Mouse (Mus musculus) embryonic stem cell, embryonic (primary cell): ENCODE data around the gene Snrnp40.

Experiments
- CTCF ChIA-PET, 4 experiments: fragments of 300-600 bp in 2 of 4; fragments of 350-600 bp in 2 of 4; sonication (Branson Sonifier 250); formaldehyde crosslinking; loops; one replicate each; lab custom pipeline; 2022; ENCODE audit warnings: inconsistent platforms in 2 of 4; lab: Charles Lee
- POLR2A ChIA-PET, 4 experiments: fragments of 300-600 bp in 2 of 4; fragments of 350-600 bp in 2 of 4; sonication (Branson Sonifier 250); formaldehyde crosslinking; loops; one replicate each; lab custom pipeline; 2022; ENCODE audit warnings: antibody characterized with exemption in 4 of 4, inconsistent platforms in 1 of 4; lab: Charles Lee

Snrnp40 gene

GRCm38 (mm10) chr4:130349666-130350065 lies 10.3 kb upstream of the Snrnp40 start:
- POLR2A ChIA-PET, result interaction anchor here in 2 of 4 experiments (1.3 to 6.2 kb wide), 5 partner anchors 11 to 184 kb away, joined by 3 to 42 read pairs (median 8); partner anchors contain the start of genes Snrnp40 (in 2 of the 2) and Zcchc17 (in 2 of the 2)
- CTCF ChIA-PET, result interaction anchor here in 1 of 4 experiments (0.6 to 3.9 kb wide), 4 partner anchors 11 to 185 kb away, joined by 3 to 18 read pairs (median 6); partner anchors contain the start of genes Snrnp40 and Zcchc17

- POLR2A ChIA-PET, result interaction anchor here in 3 of 4 experiments (0.6 to 6.2 kb wide), 8 partner anchors 9 to 183 kb away, joined by 3 to 42 read pairs (median 4); partner anchors contain the start of genes Snrnp40 (in 3 of the 3) and Zcchc17 (in 3 of the 3)
- CTCF ChIA-PET, result interaction anchor here (0.6 to 3.9 kb wide), 11 partner anchors 9 to 542 kb away, joined by 3 to 18 read pairs (median 3); partner anchors contain the start of genes Snrnp40 (in 1 of the 4) and Zcchc17 (in 1 of the 4)
Measured at GRCm38 (mm10) chr4:130350690-130351422, 9.1 kb upstream of the Snrnp40 start.

GRCm38 (mm10) chr4:130352588-130352987 lies 7.3 kb upstream of the Snrnp40 start:
- CTCF ChIA-PET, result interaction anchor here in 1 of 4 experiments (1.3 kb wide), 1 partner anchor 55 kb away, joined by 3 read pairs; no protein-coding TSS in a partner anchor
- POLR2A ChIA-PET, result interaction anchor here in 1 of 4 experiments (1.3 kb wide), 1 partner anchor 168 kb away, joined by 5 read pairs; no protein-coding TSS in a partner anchor

GRCm38 (mm10) chr4:130357946-130358345 lies 2.0 kb upstream of the Snrnp40 start:
- POLR2A ChIA-PET, result interaction anchor here in 2 of 4 experiments (0.7 to 7.1 kb wide), 6 partner anchors 17 to 199 kb away, joined by 3 to 82 read pairs (median 23); no protein-coding TSS in a partner anchor
- CTCF ChIA-PET, result interaction anchor here in 1 of 4 experiments (1.0 kb wide), 1 partner anchor 18 kb away, joined by 5 read pairs; no protein-coding TSS in a partner anchor

- CTCF ChIA-PET, result interaction anchor here (0.6 to 2.7 kb wide), 16 partner anchors 10 to 185 kb away, joined by 3 to 18 read pairs (median 4); no protein-coding TSS in a partner anchor
Measured at GRCm38 (mm10) chr4:130360238-130360590, 282 bp downstream of the Snrnp40 start.

GRCm38 (mm10) chr4:130376675-130377074 lies 16.7 kb downstream of the Snrnp40 start:
- POLR2A ChIA-PET, result interaction anchor here in 2 of 4 experiments (0.5 to 6.6 kb wide), 15 partner anchors 9 to 287 kb away, joined by 3 to 82 read pairs (median 5); partner anchors contain the start of genes Snrnp40 (in 2 of the 2) and Zcchc17 (in 2 of the 2)
- CTCF ChIA-PET, result interaction anchor here in 3 of 4 experiments (0.6 to 2.6 kb wide), 8 partner anchors 15 to 1068 kb away, joined by 3 to 9 read pairs (median 3); no protein-coding TSS in a partner anchor

More at GRCm38 (mm10) chr4:130360238-130360590, 282 bp downstream of the Snrnp40 start:
- POLR2A ChIA-PET, result interaction anchor here (0.6 to 7.1 kb wide), 112 partner anchors 9 to 1303 kb away, joined by 3 to 82 read pairs (median 4); partner anchors contain the start of genes Fabp3 (in 3 of the 4), Gm10570 (in 3 of the 4), Pef1 (in 1 of the 4) and Tinagl1 (in 1 of the 4)

- ChIA-PET CTCF (interaction anchor here (0.6 to 2.6 kb wide), 7 partner anchors 49 to 743 kb away, joined by 3 to 9 read pairs (median 4); no protein-coding TSS in a partner anchor), POLR2A (interaction anchor here in 2 of 4 experiments (0.9 to 6.6 kb wide), 4 partner anchors 8 to 179 kb away, joined by 3 to 82 read pairs (median 16); partner anchors contain the start of genes Snrnp40 (in 2 of the 2) and Zcchc17 (in 2 of the 2))
Measured at GRCm38 (mm10) chr4:130377500-130377899, 17.6 kb downstream of the Snrnp40 start.

GRCm38 (mm10) chr4:130379181-130379580 lies 19.2 kb downstream of the Snrnp40 start:
- ChIA-PET CTCF (interaction anchor here in 3 of 4 experiments (0.9 to 1.4 kb wide), 3 partner anchors 17 to 155 kb away, joined by 3 to 5 read pairs (median 4); no protein-coding TSS in a partner anchor), POLR2A (interaction anchor here in 3 of 4 experiments (0.6 to 3.2 kb wide), 8 partner anchors 10 to 199 kb away, joined by 3 to 20 read pairs (median 4); partner anchors contain the start of genes Snrnp40 (in 2 of the 3) and Zcchc17 (in 2 of the 3))

- ChIA-PET POLR2A (interaction anchor here in 3 of 4 experiments (0.6 to 3.2 kb wide), 7 partner anchors 11 to 300 kb away, joined by 3 to 20 read pairs (median 3); partner anchors contain the start of genes Snrnp40 (in 2 of the 3) and Zcchc17 (in 2 of the 3)), CTCF (interaction anchor here in 2 of 4 experiments (0.6 to 0.7 kb wide), 3 partner anchors 39 to 300 kb away, joined by 3 read pairs; no protein-coding TSS in a partner anchor)
Measured at GRCm38 (mm10) chr4:130380418-130380817, 20.5 kb downstream of the Snrnp40 start.

- POLR2A ChIA-PET, result interaction anchor here in 1 of 4 experiments (0.7 kb wide), 1 partner anchor 133 kb away, joined by 3 read pairs; no protein-coding TSS in a partner anchor
- CTCF ChIA-PET, result interaction anchor here in 2 of 4 experiments (0.8 to 1.2 kb wide), 2 partner anchors 161 to 162 kb away, joined by 3 to 4 read pairs; no protein-coding TSS in a partner anchor
Measured at GRCm38 (mm10) chr4:130387256-130387655, 27.3 kb downstream of the Snrnp40 start.

- POLR2A ChIA-PET, result interaction anchor here in 2 of 4 experiments (0.7 to 3.3 kb wide), 4 partner anchors 11 to 263 kb away, joined by 3 to 10 read pairs (median 4); partner anchors contain the start of genes Snrnp40 (in 1 of the 2) and Zcchc17 (in 1 of the 2)
- CTCF ChIA-PET, result interaction anchor here in 1 of 4 experiments (0.6 kb wide), 1 partner anchor 189 kb away, joined by 3 read pairs; no protein-coding TSS in a partner anchor
Measured at GRCm38 (mm10) chr4:130389496-130389895, 29.6 kb downstream of the Snrnp40 start.

- CTCF ChIA-PET, result interaction anchor here in 1 of 4 experiments (0.6 kb wide), 1 partner anchor 187 kb away, joined by 3 read pairs; no protein-coding TSS in a partner anchor
- POLR2A ChIA-PET, result interaction anchor here in 2 of 4 experiments (1.0 to 3.3 kb wide), 4 partner anchors 11 to 185 kb away, joined by 3 to 10 read pairs (median 4); partner anchors contain the start of genes Nkain1 (in 1 of the 2), Snrnp40 (in 1 of the 2) and Zcchc17 (in 1 of the 2)
Measured at GRCm38 (mm10) chr4:130389927-130390326, 30.0 kb downstream of the Snrnp40 start.

- POLR2A ChIA-PET, result interaction anchor here in 3 of 4 experiments (0.6 to 3.3 kb wide), 11 partner anchors 12 to 726 kb away, joined by 3 to 10 read pairs (median 4); partner anchors contain the start of genes Nkain1 (in 2 of the 3), Snrnp40 (in 1 of the 3) and Zcchc17 (in 1 of the 3)
- CTCF ChIA-PET, result interaction anchor here in 3 of 4 experiments (0.6 to 1.9 kb wide), 6 partner anchors 15 to 185 kb away, joined by 3 to 8 read pairs (median 4); no protein-coding TSS in a partner anchor
Measured at GRCm38 (mm10) chr4:130391265-130391664, 31.3 kb downstream of the Snrnp40 start.
